ENCODE assay signal across 8 mouse cellular contexts in the genomic region with DNA sequence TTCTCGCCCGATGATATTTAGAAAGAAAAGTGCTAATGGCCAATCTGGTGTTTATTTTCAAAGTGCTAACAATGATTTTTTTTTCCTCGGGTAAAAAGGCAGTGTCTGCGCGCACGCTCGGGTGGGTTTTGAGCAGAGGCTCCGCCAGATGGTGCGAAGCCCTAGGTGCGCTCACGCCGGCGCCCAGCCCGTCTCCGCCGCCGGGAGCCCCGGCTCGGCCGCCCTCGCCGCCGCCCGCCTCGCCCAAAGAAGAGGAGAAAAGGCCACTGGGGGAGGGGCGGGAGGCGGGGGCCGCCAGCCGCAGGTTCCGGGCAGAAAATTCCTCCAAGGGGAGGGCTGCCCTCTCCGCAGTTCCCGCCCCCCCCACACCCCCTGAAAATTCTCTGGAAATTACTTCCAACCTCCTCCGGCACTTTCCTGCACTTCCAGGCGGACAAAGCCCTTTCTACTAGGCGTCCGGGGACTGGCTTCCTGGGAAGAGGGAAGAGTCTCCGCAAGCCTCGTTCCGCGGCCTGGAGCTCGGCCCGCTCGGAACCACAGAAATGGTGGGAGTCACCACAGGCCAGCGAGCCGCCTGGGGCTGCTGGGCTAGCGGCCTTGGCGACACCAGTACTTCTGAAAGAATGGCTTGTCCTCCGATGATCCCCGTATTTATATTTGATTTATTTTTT. TPM values are rescaled to one million over a fixed set of nuclear protein-coding genes. Genes with fewer than 3 reads are reported as not detected.
DNase-seq lines count a peak whose midpoint lies in the region; ATAC-seq and TF ChIP-seq lines count a peak whose summit lies in the region.

No protein-coding gene starts in this region.

- peaks cover 83% of the 10 kb centered on the region for H3K27me3 ChIP-seq in lung, embryonic 16.5 days (ENCODE audit: control insufficient read depth, insufficient read depth, low read depth, low read length)
- peaks cover 19% of the 10 kb centered on the region; the same call in 1 of the 2 replicates for H3K27me3 ChIP-seq in hindbrain, embryonic 12.5 days
- peaks cover 9% of the 10 kb centered on the region; the same call in 1 of the 2 replicates for H3K27me3 ChIP-seq in midbrain, embryonic 14.5 days (ENCODE audit: control insufficient read depth, insufficient read depth, low read length)

- no peaks in the 10 kb centered on the region for H3K36me3 ChIP-seq in lung, embryonic 16.5 days (ENCODE audit: control insufficient read depth, insufficient read depth, low read length)
- 0 out of 2 replicates have a peak, but pooled peaks cover 5% of the 10 kb centered on the region for H3K36me3 ChIP-seq in hindbrain, embryonic 12.5 days
- peaks cover 6% of the 10 kb centered on the region; the same call in 1 of the 2 replicates for H3K36me3 ChIP-seq in midbrain, embryonic 14.5 days (ENCODE audit: control insufficient read depth, insufficient read depth, low read length)

- no peak for ATAC-seq in lung, embryonic 16.5 days (ENCODE audit: low read depth)
- no peak for ATAC-seq in hindbrain, embryonic 12.5 days (ENCODE audit: low FRiP score)
- no peak for ATAC-seq in midbrain, embryonic 14.5 days (ENCODE audit: low FRiP score, low TSS enrichment)
- no peak for ATAC-seq in frontal cortex, adult (ENCODE audit: low TSS enrichment)

- TF ChIP-seq CTCF in embryonic fibroblast, embryonic 13.5 days (IDR thresholded peaks at IDR 0.05; ENCODE audit: borderline replicate concordance, insufficient read depth, low read length): no peak
- TF ChIP-seq CTCF in lung, adult 2 months (IDR thresholded peaks at IDR 0.05; ENCODE audit: insufficient read depth, low read length): no peak

- no peaks in the 10 kb centered on the region for H3K9me3 ChIP-seq in lung, embryonic 16.5 days (ENCODE audit: control insufficient read depth, low read length)
- H3K9me3 ChIP-seq in hindbrain, embryonic 12.5 days (replicated peaks): no peaks in the 10 kb centered on the region
- no peaks in the 10 kb centered on the region for H3K9me3 ChIP-seq in midbrain, embryonic 14.5 days (ENCODE audit: control insufficient read depth, low read length)

- no peak overlapping the region for H3K9ac ChIP-seq in lung, embryonic 16.5 days (ENCODE audit: low read length)
- H3K9ac ChIP-seq in hindbrain, embryonic 12.5 days: peak overlapping the region; percentile 97
- peak overlapping the region; percentile 93 for H3K9ac ChIP-seq in midbrain, embryonic 14.5 days (replicated peaks; ENCODE audit: low read length)

- H3K4me2 ChIP-seq in lung, embryonic 16.5 days (ENCODE audit: low read depth, low read length): peak overlapping the region; percentile 47
- peak overlapping the region; percentile 89 for H3K4me2 ChIP-seq in hindbrain, embryonic 12.5 days (replicated peaks)
- peak overlapping the region; percentile 84 for H3K4me2 ChIP-seq in midbrain, embryonic 14.5 days (ENCODE audit: low read length)

- peak overlapping the region; percentile 31 for H3K4me3 ChIP-seq in lung, embryonic 16.5 days (ENCODE audit: low read length)
- H3K4me3 ChIP-seq in embryonic fibroblast, embryonic 13.5 days (ENCODE audit: insufficient read depth, low read length): peak overlapping the region; percentile 67
- H3K4me3 ChIP-seq in hindbrain, embryonic 12.5 days: peak overlapping the region; percentile 91
- peak overlapping the region; percentile 66 for H3K4me3 ChIP-seq in midbrain, embryonic 14.5 days (replicated peaks; ENCODE audit: low read depth, low read length)
- H3K4me3 ChIP-seq in lung, adult 2 months (replicated peaks; ENCODE audit: extremely low read depth, low read depth, low read length): no peak overlapping the region

- no peak overlapping the region for H3K27ac ChIP-seq in lung, embryonic 16.5 days (ENCODE audit: low read length)
- 0 out of 2 replicates have a peak overlapping the region, but pooled peaks have one; percentile 10 for H3K27ac ChIP-seq in embryonic fibroblast, embryonic 13.5 days (ENCODE audit: insufficient read depth, low read length)
- H3K27ac ChIP-seq in hindbrain, embryonic 12.5 days: peak overlapping the region; percentile 94
- H3K27ac ChIP-seq in midbrain, embryonic 14.5 days (replicated peaks; ENCODE audit: low read depth, low read length): peak overlapping the region; percentile 98

- WGBS in lung, embryonic 16.5 days: 2% methylated on average over 44 of the region's 49 CpGs
- under 1% methylated on average over 45 of the region's 49 CpGs for WGBS in hindbrain, embryonic 12.5 days
- WGBS in midbrain, embryonic 14.5 days: under 1% methylated on average over 43 of the region's 49 CpGs
- WGBS in lung, adult 2 months: 4% methylated on average over 47 of the region's 49 CpGs

- H3K4me1 ChIP-seq in lung, embryonic 16.5 days (replicated peaks; ENCODE audit: control insufficient read depth, insufficient read depth, low read length): peaks cover 23% of the 10 kb centered on the region
- H3K4me1 ChIP-seq in embryonic fibroblast, embryonic 13.5 days (ENCODE audit: control insufficient read depth, insufficient read depth, low read length): peaks cover 2% of the 10 kb centered on the region
- H3K4me1 ChIP-seq in hindbrain, embryonic 12.5 days: peaks cover 36% of the 10 kb centered on the region
- peaks cover 11% of the 10 kb centered on the region for H3K4me1 ChIP-seq in midbrain, embryonic 14.5 days (ENCODE audit: control insufficient read depth, insufficient read depth, low read length)
- H3K4me1 ChIP-seq in lung, adult 2 months (ENCODE audit: control insufficient read depth, insufficient read depth, low read length): peaks cover 8% of the 10 kb centered on the region

- no peak for DNase-seq in lung, postnatal 10 days
- peak; percentile 67 for DNase-seq in midbrain, embryonic 14.5 days
- DNase-seq in left cerebral cortex, adult 11 months (ENCODE audit: low spot score): no peak
- DNase-seq in lung, adult 2 months: no peak

- 0 out of 2 replicates have a peak, but pooled peaks have one; percentile 13 for TF ChIP-seq POLR2A in embryonic fibroblast, embryonic 13.5 days (IDR thresholded peaks at IDR 0.05; ENCODE audit: low read depth, low read length)
- no peak for TF ChIP-seq POLR2A in lung, adult 2 months (IDR thresholded peaks at IDR 0.05; ENCODE audit: borderline replicate concordance, extremely low read depth, low read depth, low read length)

RNA-seq across cellular contexts. Expression of gene Ebf3, which starts 4.0 kb away (rescaled TPM):
- 0.18 and 0.23 TPM in 2 replicates for polyA plus RNA-seq in lung, embryonic 16.5 days (2015; fragmentation: Nextera tagmentation; extraction: Ambion mirVana)
- 12.9 and 17.0 TPM in 2 replicates for polyA plus RNA-seq in embryonic fibroblast, embryonic 13.5 days (2011; ENCODE audit: insufficient read length, low read depth, missing spikeins)
- polyA plus RNA-seq in hindbrain, embryonic 12.5 days (2016; fragmentation: Nextera tagmentation; extraction: Ambion mirVana): 23.0 and 23.4 TPM in 2 replicates
- polyA plus RNA-seq in midbrain, embryonic 14.5 days (2014; fragmentation: Nextera tagmentation; extraction: Ambion mirVana): 34.0 and 43.4 TPM in 2 replicates
- 0.83 and 0.84 TPM in 2 replicates for polyA plus RNA-seq in lung, adult 2 months (2012; rRNA removed)
